8 mouse cellular contexts compared by ENCODE assay signal in genomic region chr7:130533316-130534260, GRCm38 (mm10). TPM values are rescaled to one million over a fixed set of nuclear protein-coding genes. Genes with fewer than 3 reads are reported as not detected.
DNase-seq lines count a peak whose midpoint lies in the region; ATAC-seq and TF ChIP-seq lines count a peak whose summit lies in the region.

No protein-coding gene starts in this region.

- no peak overlapping the region; the same call in 1 of the 2 replicates for H3K27ac ChIP-seq in forebrain, embryonic 13.5 days
- H3K27ac ChIP-seq in heart, postnatal 0 days (ENCODE audit: low read depth) = peak overlapping the region; percentile 59
- H3K27ac ChIP-seq in liver, embryonic 15.5 days (replicated peaks) = no peak overlapping the region; the same call in 1 of the 2 replicates
- no peak overlapping the region for H3K27ac ChIP-seq in neural tube, embryonic 12.5 days
- no peak overlapping the region for H3K27ac ChIP-seq in stomach, postnatal 0 days (replicated peaks)

- H3K4me3 ChIP-seq in forebrain, embryonic 13.5 days = no peak overlapping the region
- no peak overlapping the region for H3K4me3 ChIP-seq in heart, postnatal 0 days (ENCODE audit: low read depth, low read length)
- no peak overlapping the region for H3K4me3 ChIP-seq in liver, embryonic 15.5 days (replicated peaks)
- no peak overlapping the region for H3K4me3 ChIP-seq in neural tube, embryonic 12.5 days
- no peak overlapping the region for H3K4me3 ChIP-seq in stomach, postnatal 0 days (ENCODE audit: low read depth, low read length)

- 0 out of 2 replicates have a peak, but pooled peaks cover 2% of the 10 kb centered on the region for H3K4me1 ChIP-seq in forebrain, embryonic 13.5 days
- no peaks in the 10 kb centered on the region for H3K4me1 ChIP-seq in heart, postnatal 0 days (ENCODE audit: control insufficient read depth, insufficient read depth)
- H3K4me1 ChIP-seq in liver, embryonic 15.5 days (replicated peaks) = peaks cover 7% of the 10 kb centered on the region
- no peaks in the 10 kb centered on the region for H3K4me1 ChIP-seq in neural tube, embryonic 12.5 days
- no peaks in the 10 kb centered on the region for H3K4me1 ChIP-seq in stomach, postnatal 0 days (replicated peaks; ENCODE audit: control insufficient read depth, insufficient read depth)

- TF ChIP-seq EP300 in heart, postnatal 0 days (IDR thresholded peaks at IDR 0.05; ENCODE audit: low read depth) = no peak
- TF ChIP-seq EP300 in stomach, postnatal 0 days (optimal IDR thresholded peaks at IDR 0.05) = no peak

- peaks cover 61% of the 10 kb centered on the region for H3K36me3 ChIP-seq in forebrain, embryonic 13.5 days (ENCODE audit: poor library complexity, severe bottlenecking)
- peaks cover 70% of the 10 kb centered on the region for H3K36me3 ChIP-seq in heart, postnatal 0 days (replicated peaks; ENCODE audit: control insufficient read depth, insufficient read depth, low read length)
- peaks cover 88% of the 10 kb centered on the region for H3K36me3 ChIP-seq in liver, embryonic 15.5 days (replicated peaks)
- H3K36me3 ChIP-seq in neural tube, embryonic 12.5 days = peaks cover 52% of the 10 kb centered on the region
- H3K36me3 ChIP-seq in stomach, postnatal 0 days (ENCODE audit: control insufficient read depth, insufficient read depth, low read length) = peaks cover 12% of the 10 kb centered on the region

- H3K4me2 ChIP-seq in forebrain, embryonic 13.5 days = no peak overlapping the region
- no peak overlapping the region for H3K4me2 ChIP-seq in heart, postnatal 0 days (ENCODE audit: low read depth, low read length)
- H3K4me2 ChIP-seq in liver, embryonic 15.5 days = no peak overlapping the region
- H3K4me2 ChIP-seq in neural tube, embryonic 12.5 days (replicated peaks) = no peak overlapping the region
- no peak overlapping the region for H3K4me2 ChIP-seq in stomach, postnatal 0 days (replicated peaks; ENCODE audit: low read depth)

- H3K9me3 ChIP-seq in forebrain, embryonic 13.5 days (replicated peaks) = no peaks in the 10 kb centered on the region
- no peaks in the 10 kb centered on the region for H3K9me3 ChIP-seq in heart, postnatal 0 days (replicated peaks; ENCODE audit: control insufficient read depth, low read length)
- H3K9me3 ChIP-seq in liver, embryonic 15.5 days (replicated peaks) = no peaks in the 10 kb centered on the region
- H3K9me3 ChIP-seq in neural tube, embryonic 12.5 days = no peaks in the 10 kb centered on the region
- H3K9me3 ChIP-seq in stomach, postnatal 0 days (ENCODE audit: control insufficient read depth, low read length) = no peaks in the 10 kb centered on the region

- 48% methylated on average over 25 of the region's 25 CpGs for WGBS in forebrain, embryonic 13.5 days
- WGBS in heart, postnatal 0 days = 34% methylated on average over 25 of the region's 25 CpGs
- 29% methylated on average over 24 of the region's 25 CpGs for WGBS in liver, embryonic 15.5 days (ENCODE audit: insufficient replicate concordance)
- WGBS in neural tube, embryonic 12.5 days = 52% methylated on average over 25 of the region's 25 CpGs
- 44% methylated on average over 24 of the region's 25 CpGs for WGBS in stomach, postnatal 0 days

- peak; percentile 96 for TF ChIP-seq CTCF in heart, postnatal 0 days (IDR thresholded peaks at IDR 0.05; ENCODE audit: low read depth)
- peak; percentile 96 for TF ChIP-seq CTCF in stomach, postnatal 0 days (IDR thresholded peaks at IDR 0.05; ENCODE audit: low read depth)

- H3K27me3 ChIP-seq in forebrain, embryonic 13.5 days = no peaks in the 10 kb centered on the region
- H3K27me3 ChIP-seq in heart, postnatal 0 days (ENCODE audit: control insufficient read depth, insufficient read depth, low read length) = no peaks in the 10 kb centered on the region
- no peaks in the 10 kb centered on the region for H3K27me3 ChIP-seq in liver, embryonic 15.5 days
- no peaks in the 10 kb centered on the region for H3K27me3 ChIP-seq in neural tube, embryonic 12.5 days (replicated peaks)
- no peaks in the 10 kb centered on the region for H3K27me3 ChIP-seq in stomach, postnatal 0 days (ENCODE audit: control insufficient read depth, insufficient read depth, low read length)

- no peak overlapping the region for H3K9ac ChIP-seq in forebrain, embryonic 13.5 days
- no peak overlapping the region for H3K9ac ChIP-seq in heart, postnatal 0 days (replicated peaks; ENCODE audit: low read depth, low read length)
- no peak overlapping the region for H3K9ac ChIP-seq in liver, embryonic 15.5 days
- no peak overlapping the region for H3K9ac ChIP-seq in neural tube, embryonic 12.5 days
- no peak overlapping the region for H3K9ac ChIP-seq in stomach, postnatal 0 days (ENCODE audit: low read length)

- ATAC-seq in forebrain, embryonic 13.5 days = peak; percentile 79; the same call in 1 of the 2 replicates
- peak; percentile 92 for ATAC-seq in heart, postnatal 0 days (ENCODE audit: insufficient read depth, low read depth)
- peak; percentile 72 for ATAC-seq in liver, embryonic 15.5 days (ENCODE audit: insufficient read depth)
- ATAC-seq in neural tube, embryonic 12.5 days (ENCODE audit: low FRiP score, low read depth) = peak; percentile 37; the same call in 1 of the 2 replicates
- peak; percentile 89 for ATAC-seq in stomach, postnatal 0 days (ENCODE audit: low FRiP score, low TSS enrichment)

- peak; percentile 73 to 80 for DNase-seq in CD8-positive naive resting alpha-beta T cell, adult 2 months (ENCODE audit: low read depth in 2 of 2, low spot score in 2 of 2)
- peak; percentile 80 for DNase-seq in c-Kit-positive CD71-positive TER-119-negative erythroid progenitor cells, embryonic 14.5 days (ENCODE audit: low read depth)
- DNase-seq in heart, postnatal 0 days (ENCODE audit: low spot score) = peak; percentile 86
- peak; percentile 91 to 95 for DNase-seq in kidney, postnatal 36 days
- DNase-seq in stomach, postnatal 0 days (ENCODE audit: low spot score) = peak; percentile 90

RNA-seq across cellular contexts. Expression of gene Ate1, which starts 13.4 kb away (rescaled TPM):
- 82.0 and 82.9 TPM in 2 replicates for polyA plus RNA-seq in forebrain, embryonic 13.5 days (2015; fragmentation: Nextera tagmentation; extraction: Ambion mirVana)
- 31.0 and 32.4 TPM in 2 replicates for total RNA-seq in heart, postnatal 0 days (2014; rRNA removed; ENCODE audit: low replicate concordance)
- polyA plus RNA-seq in heart, postnatal 0 days (2015; fragmentation: Nextera tagmentation; extraction: Ambion mirVana) = 65.1 and 66.3 TPM in 2 replicates
- 18.8 and 24.1 TPM in 2 replicates for polyA plus RNA-seq in liver, embryonic 15.5 days (2015; fragmentation: Nextera tagmentation; extraction: Ambion mirVana)
- 62.7 and 71.6 TPM in 2 replicates for polyA plus RNA-seq in neural tube, embryonic 12.5 days (2016; fragmentation: Nextera tagmentation; extraction: Ambion mirVana)
- polyA plus RNA-seq in stomach, postnatal 0 days (2015; fragmentation: Nextera tagmentation; extraction: Ambion mirVana) = 40.4 and 56.4 TPM in 2 replicates

RNA-seq across cellular contexts. Expression of gene Nsmce4a, which starts 39.3 kb away (rescaled TPM):
- 161 and 166 TPM in 2 replicates for polyA plus RNA-seq in forebrain, embryonic 13.5 days (2015; fragmentation: Nextera tagmentation; extraction: Ambion mirVana)
- total RNA-seq in heart, postnatal 0 days (2014; rRNA removed; ENCODE audit: low replicate concordance) = 56.9 and 72.7 TPM in 2 replicates
- polyA plus RNA-seq in heart, postnatal 0 days (2015; fragmentation: Nextera tagmentation; extraction: Ambion mirVana) = 96.9 and 107 TPM in 2 replicates
- 83.9 and 90.7 TPM in 2 replicates for polyA plus RNA-seq in liver, embryonic 15.5 days (2015; fragmentation: Nextera tagmentation; extraction: Ambion mirVana)
- 138 and 143 TPM in 2 replicates for polyA plus RNA-seq in neural tube, embryonic 12.5 days (2016; fragmentation: Nextera tagmentation; extraction: Ambion mirVana)
- polyA plus RNA-seq in stomach, postnatal 0 days (2015; fragmentation: Nextera tagmentation; extraction: Ambion mirVana) = 89.7 and 93.1 TPM in 2 replicates

RNA-seq across cellular contexts. Expression of gene Tacc2, which starts 43.6 kb away (rescaled TPM):
- polyA plus RNA-seq in forebrain, embryonic 13.5 days (2015; fragmentation: Nextera tagmentation; extraction: Ambion mirVana) = 45.0 and 45.2 TPM in 2 replicates
- 64.7 and 83.8 TPM in 2 replicates for total RNA-seq in heart, postnatal 0 days (2014; rRNA removed; ENCODE audit: low replicate concordance)
- 33.7 and 39.0 TPM in 2 replicates for polyA plus RNA-seq in heart, postnatal 0 days (2015; fragmentation: Nextera tagmentation; extraction: Ambion mirVana)
- 2.6 and 3.0 TPM in 2 replicates for polyA plus RNA-seq in liver, embryonic 15.5 days (2015; fragmentation: Nextera tagmentation; extraction: Ambion mirVana)
- polyA plus RNA-seq in neural tube, embryonic 12.5 days (2016; fragmentation: Nextera tagmentation; extraction: Ambion mirVana) = 74.3 and 85.5 TPM in 2 replicates
- 15.6 and 17.1 TPM in 2 replicates for polyA plus RNA-seq in stomach, postnatal 0 days (2015; fragmentation: Nextera tagmentation; extraction: Ambion mirVana)

Comparison
In these comparisons a context has a peak if more than half of its experiments do, and no peak if none do; other contexts are left out.
1. ATAC-seq: peak in every context shown above with its lines; median percentile 92 in heart, postnatal 0 days; 89 in stomach, postnatal 0 days; 79 in forebrain, embryonic 13.5 days; 72 in liver, embryonic 15.5 days; 37 in neural tube, embryonic 12.5 days.